ENCODE assay signal across 9 mouse cellular contexts in genomic region chr10:89205858-89206257, GRCm38 (mm10).
DNase-seq lines count a peak whose midpoint lies in the region; ATAC-seq and TF ChIP-seq lines count a peak whose summit lies in the region.
"Had no signal": no experiment of that assay in that cellular context is flagged by ENCODE, and none has a peak within 500 bp of the region (broad histone marks: within the 10 kb centered on the region; RNA-seq: fewer than 3 reads in every experiment).

No protein-coding gene starts in this region.

- no peak overlapping the region for H3K4me3 ChIP-seq in layer of hippocampus, adult 2 months
- H3K4me3 ChIP-seq: liver, embryonic 15.5 days had no signal

- H3K27ac ChIP-seq in layer of hippocampus, adult 2 months: no peak overlapping the region
- H3K27ac ChIP-seq: liver, embryonic 15.5 days had no signal

- peak; percentile 22 for DNase-seq in cerebellum, adult 9-10 months
- DNase-seq in cerebellum, adult 11-12 months: no peak
- DNase-seq in layer of hippocampus, adult 2 months (ENCODE audit: low spot score in 2 of 2): peak in 1 of 2 experiments; percentile 51
- DNase-seq in layer of hippocampus, postnatal 14 days (ENCODE audit: low spot score in 2 of 2): no peak
- peak; percentile 4 to 12 for DNase-seq in B cell, adult 2 months
- peak; percentile 55 for DNase-seq in embryo, embryonic 10 days (ENCODE audit: low spot score)
- DNase-seq in gastrocnemius, postnatal 25 days: no peak

- TF ChIP-seq CTCF in layer of hippocampus, adult 2 months (conservative IDR thresholded peaks at IDR 0.05): peak; percentile 81

- ATAC-seq in megakaryocyte, adult 5-6 weeks (ENCODE audit: poor library complexity, severe bottlenecking): 0 out of 2 replicates have a peak, but pooled peaks have one; percentile 45

Comparison
In these comparisons a context has a peak if more than half of its experiments do, and no peak if none do; other contexts are left out.
1. DNase-seq: peak in cerebellum, adult 9-10 months (single experiment), B cell, adult 2 months (2 of 2) and embryo, embryonic 10 days (single experiment); none in cerebellum, adult 11-12 months (single experiment), layer of hippocampus, postnatal 14 days (0 of 2) and gastrocnemius, postnatal 25 days (single experiment).